Mouse (Mus musculus) megakaryocyte, adult 5-6 weeks (primary cell): Measurements from ENCODE around the gene Scg5. TPM values are rescaled to one million over a fixed set of nuclear protein-coding genes. Genes with fewer than 3 reads are reported as not detected.

Experiments used
- ATAC-seq: 2 replicates; pipeline ENCODE4 v1.8.0; 2016; ENCODE audit warnings: mild to moderate bottlenecking, inconsistent platforms; ENCODE audit not compliant: poor library complexity, severe bottlenecking
- total RNA-seq, 2 experiments: library from RNA; stranded (forward) in 1 of 2; stranded (reverse) in 1 of 2; fragments of 153-499, 151-499 nt in 1 of 2; fragments of 221-1000, 200-1000 nt in 1 of 2; gene quantifications; 2 replicates each; pipeline versions ENCODE4 v1.2.3 to v1.2.4; 2015 to 2017

Scg5 gene
- total RNA-seq (2015) (0.82 and 1.1 TPM in 2 replicates), total RNA-seq (2017) (not detected in 2 replicates)

DNA sequence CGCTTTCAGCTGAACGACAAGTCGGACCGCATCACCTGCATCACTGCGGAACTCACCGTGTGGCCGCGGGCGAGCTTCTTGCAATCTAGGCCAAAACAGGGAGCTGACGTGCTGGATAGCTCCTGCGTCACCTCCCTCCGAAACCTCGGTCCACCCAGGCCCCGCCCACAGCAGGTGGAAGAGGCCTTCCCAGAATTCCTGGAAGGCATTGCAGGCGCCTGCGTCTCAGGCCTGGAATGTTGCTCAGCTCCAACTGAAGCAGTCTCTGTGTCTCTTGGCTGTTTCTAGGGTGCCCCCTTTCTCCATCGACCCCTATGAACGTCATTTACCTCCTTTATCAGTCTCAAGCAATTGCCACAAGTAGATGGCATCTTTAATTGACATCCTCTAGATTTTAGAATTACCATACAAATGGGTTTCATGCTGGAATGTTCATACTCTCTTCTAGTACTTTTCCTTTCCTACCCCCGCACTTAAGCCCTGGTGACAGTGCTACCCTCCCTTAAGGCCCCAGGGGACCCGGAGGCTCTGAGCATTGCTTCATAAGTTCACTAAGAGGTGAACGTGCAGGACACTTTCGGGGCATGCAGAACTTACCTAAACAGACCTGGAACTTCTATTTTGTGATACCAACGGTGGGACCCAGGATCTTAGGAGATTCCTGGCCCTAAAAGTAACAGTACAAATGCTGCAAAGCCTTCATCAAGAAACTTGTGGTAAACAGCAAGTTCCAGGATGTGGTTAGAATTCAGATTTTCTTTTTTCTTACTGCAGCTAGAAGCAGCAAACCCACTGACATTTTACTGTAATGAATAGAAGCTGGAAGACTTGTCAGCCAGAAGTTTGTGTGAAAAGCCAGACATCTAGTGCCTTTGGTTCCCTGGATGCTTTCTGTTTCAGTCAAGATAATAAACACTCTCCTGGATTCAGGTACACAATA lies at the start of gene Scg5:
Gene Scg5, minus strand, starts transcription at position 179 of the 940 bp plus-strand sequence.
- ATAC-seq = peak; percentile 30; the same call in 1 of the 2 replicates

DNA sequence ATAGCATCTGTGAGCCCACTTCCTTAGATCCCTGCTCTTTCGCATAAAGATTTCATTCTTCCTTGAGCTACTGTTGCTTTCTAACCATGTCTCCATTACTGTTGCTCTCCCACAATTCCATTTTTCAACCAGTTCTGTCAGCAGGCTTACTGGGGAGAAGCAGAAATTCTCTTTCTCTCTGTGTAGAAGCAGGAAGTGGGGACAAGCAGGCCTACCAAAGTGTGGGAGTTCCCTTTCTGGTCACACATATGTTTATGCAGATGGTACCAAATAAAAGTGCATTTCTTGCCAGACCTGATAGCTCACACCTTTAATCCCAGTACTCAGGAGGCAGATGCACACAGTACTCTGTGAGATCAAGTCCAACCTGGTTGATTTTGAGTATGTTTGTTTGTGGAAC lies 41.2 kb upstream of the Scg5 start:
- no peak for ATAC-seq

DNA sequence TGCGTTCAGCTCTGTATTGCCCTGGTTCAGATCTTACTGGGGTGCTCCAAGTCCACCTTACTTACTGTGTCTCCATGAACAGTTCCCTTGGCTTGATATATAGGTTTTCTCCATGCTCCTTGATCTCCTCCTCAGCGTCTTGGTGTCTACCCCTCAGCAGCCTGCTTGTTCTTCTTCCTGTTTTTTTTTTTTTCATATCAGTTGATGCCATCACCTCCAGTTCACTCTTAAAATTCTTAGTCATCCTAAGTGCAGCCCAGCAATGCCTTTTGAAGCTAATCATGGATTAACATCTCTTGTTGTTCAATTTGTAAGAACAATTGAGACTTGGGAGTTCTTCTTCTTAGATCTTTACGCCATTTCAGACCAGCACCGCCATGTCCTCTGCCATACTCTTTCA lies 39.5 kb upstream of the Scg5 start:
- no peak for ATAC-seq

DNA sequence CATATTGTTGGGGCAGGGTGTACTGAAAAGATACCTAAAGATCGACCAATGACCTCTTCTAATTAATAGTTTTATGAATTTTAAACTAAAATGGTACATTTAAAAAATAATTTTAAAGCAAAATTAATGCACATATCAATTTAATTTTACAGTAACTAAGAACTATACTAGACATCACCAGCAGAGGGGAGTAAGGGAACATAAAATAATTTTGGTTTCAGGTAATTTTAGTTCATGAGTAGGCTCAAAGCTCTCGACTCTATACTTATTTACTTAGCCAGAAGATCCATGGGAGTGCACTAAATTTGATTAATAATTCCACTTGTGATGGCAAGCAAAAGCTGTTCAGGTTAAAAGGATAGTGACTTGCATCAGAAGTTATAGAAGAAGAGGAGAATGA lies 37.2 kb upstream of the Scg5 start:
- no peak for ATAC-seq

DNA sequence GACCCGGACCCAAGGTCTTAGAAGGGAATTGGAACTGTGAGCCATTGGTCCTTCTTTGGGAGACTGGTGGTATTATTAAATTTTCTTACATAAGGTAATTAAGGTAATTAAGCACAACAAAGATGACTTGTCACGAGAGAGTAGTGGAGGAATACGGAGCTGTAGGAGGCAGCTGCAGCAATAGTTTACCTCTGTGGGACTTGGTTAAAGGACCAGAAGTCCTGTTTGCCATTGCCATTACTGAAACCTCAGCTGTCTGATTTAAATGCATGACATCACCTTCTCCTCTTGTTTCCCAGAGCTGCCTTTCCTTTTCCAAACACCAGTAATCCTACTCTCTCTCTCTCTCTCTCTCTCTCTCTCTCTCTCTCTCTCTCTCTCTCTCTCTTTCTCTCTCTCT lies 20.2 kb upstream of the Scg5 start:
- no peak for ATAC-seq

DNA sequence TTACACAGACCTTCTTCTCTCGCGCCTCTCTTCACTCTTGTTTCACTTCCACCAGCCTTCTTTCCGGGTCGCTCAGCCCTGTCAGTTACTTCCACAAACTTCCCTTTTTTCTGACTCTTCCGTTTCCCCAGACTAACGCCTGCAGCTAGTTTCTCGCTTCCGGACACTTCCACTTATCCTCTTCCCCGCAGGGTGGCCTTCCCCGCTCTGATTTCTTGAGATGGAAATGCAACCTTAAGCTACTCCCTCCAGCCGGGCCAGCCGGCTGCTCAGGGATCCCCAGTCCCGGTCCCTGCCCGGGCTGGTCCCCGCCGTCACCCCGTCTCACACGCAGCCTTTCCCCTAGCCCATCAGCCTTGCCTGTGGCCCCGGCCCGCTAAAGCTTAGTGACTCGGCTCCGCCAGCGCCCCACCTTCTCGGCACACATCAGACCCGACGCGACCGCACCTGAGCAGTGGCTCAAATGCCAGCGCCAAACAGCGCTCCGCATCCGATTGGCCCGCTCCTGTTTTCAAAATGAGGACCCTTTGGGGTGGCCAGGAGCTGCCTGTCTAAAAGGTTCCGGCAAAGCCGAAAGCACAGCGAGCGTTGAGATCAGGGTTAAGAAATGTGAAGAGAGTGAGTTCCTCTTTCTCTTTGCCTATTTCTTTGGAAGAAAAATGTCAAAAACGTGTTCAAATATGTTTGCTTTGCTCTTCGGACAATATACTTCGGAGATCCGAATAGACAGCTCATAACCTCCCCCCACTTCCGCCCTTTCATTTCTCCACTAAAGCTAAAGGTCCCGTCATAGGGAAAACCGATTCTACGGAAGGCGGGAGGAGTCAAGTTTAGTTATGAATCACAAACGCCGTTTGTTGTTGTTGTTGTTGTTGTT lies 19.6 kb upstream of the Scg5 start, which contains the start of gene Arhgap11a:
Gene Arhgap11a, minus strand, starts transcription at position 417 of the 877 bp plus-strand sequence.
- ATAC-seq = peak; percentile 85

DNA sequence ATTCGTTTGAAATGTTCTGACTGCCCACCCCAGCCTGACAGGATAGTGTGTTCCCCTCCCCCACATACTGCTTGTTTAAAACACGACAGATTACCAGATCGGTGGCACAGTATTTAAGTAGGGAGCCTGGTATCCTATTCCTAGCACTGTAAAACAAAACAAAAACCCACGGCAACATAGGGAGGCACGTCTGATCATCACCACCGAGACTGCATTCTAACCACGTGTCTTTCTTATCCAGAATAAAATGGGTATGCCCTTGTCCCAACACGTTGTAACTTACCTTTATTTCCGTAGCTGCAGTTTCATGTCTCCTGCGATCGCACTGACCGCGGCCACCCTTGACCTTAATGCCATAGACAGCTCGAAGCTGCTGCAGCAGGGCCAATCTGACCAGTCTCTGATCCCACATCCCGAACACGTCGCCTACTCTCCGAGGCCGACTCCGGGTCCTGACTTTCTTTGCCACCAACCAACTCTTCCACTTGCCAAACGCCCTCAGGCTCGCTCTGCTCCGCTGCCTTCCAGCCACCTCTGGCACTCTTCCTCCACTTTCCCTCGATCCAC lies 18.8 kb upstream of the Scg5 start:
- ATAC-seq = peak; percentile 28

DNA sequence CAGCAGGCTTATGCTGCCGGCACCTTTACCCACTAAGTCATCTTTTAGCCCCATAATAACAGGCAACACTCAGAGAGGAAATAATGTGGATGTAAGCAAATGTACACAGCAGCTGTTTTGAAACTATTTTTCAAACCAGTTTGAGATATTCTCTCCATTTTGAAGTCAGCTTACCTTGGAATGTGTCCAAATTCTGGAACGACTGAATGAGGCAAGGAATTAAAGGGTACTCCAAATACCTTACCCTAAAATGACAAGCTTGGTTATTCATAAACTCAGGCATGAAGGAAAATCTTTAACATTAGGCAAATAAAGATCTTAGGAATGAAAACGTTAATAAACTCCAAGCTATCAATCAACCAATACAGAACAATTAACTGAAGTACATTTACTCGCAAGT lies 16.2 kb upstream of the Scg5 start:
- no peak for ATAC-seq

DNA sequence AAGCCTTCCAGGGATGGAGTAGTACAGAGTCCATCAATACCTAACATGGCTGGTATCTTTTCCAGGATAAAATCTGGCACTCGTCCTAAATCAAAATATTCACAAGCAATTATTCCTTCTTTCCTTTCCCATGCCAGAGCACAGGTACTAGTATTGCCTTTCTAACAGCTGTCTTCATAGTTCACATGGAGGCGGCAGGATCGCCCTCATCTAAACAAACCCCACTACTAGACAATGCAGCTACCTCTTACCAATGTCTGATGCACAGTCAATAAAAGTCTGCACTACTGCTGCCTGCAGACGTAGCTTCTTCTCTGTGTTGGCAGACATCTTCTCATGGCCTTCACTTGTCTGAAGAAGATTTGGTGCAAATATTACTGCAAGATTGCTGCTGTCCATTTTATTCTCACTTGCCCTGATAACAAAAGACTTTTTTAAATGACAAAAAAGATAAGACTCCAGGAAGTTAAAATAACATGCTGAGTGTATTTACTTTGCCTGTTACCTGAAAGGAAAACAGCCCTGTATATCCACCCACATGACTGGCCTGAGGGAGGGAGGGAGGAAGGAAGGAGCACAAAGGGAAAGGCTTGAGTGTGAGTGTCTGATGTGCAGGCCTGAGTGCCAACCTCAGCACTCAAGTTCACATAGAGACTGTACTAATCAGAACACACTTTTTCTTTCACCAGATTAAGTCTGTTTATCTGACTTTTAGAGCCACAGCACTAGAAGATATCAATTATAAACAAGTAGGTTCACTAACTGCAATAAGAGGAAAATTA lies 12.9 kb upstream of the Scg5 start:
- no peak for ATAC-seq

DNA sequence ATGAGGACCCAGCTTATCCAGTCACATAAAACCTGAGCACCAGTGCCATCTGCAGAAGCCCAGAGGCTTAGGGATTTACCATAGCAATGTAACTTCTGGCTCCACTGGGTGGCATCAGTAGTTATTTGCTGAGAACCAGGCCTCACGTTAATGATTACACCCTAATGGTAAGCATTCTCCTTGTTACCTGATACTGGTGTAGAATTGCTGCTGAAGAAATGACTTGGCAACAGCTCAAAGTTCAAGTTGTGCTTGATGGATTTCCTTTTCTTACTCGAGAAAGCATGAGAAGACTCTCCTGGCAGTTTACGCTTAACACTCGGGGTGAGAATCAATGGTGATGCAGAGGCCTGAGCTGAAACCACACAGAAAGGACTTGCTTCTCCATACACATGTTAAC lies 10.6 kb upstream of the Scg5 start:
- no peak for ATAC-seq

DNA sequence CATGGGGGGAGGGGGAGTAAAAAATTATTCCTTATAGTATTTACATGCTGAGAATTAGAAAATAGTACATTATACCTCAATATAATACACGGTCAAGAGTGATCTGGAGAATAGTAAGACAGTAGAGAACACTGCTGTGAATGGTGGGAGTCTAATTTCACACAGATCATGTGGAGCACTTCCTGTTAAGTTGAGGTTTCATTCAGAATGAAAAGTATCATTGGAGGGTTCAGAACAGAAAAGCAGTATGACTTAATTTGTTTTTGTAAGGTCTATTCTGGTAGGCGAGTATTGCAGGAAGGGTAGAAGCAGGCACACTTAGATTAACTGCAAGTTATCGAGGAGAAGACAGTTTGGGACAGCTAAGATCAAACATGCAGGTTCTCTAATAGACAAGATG lies 6.3 kb upstream of the Scg5 start:
- ATAC-seq = no peak

DNA sequence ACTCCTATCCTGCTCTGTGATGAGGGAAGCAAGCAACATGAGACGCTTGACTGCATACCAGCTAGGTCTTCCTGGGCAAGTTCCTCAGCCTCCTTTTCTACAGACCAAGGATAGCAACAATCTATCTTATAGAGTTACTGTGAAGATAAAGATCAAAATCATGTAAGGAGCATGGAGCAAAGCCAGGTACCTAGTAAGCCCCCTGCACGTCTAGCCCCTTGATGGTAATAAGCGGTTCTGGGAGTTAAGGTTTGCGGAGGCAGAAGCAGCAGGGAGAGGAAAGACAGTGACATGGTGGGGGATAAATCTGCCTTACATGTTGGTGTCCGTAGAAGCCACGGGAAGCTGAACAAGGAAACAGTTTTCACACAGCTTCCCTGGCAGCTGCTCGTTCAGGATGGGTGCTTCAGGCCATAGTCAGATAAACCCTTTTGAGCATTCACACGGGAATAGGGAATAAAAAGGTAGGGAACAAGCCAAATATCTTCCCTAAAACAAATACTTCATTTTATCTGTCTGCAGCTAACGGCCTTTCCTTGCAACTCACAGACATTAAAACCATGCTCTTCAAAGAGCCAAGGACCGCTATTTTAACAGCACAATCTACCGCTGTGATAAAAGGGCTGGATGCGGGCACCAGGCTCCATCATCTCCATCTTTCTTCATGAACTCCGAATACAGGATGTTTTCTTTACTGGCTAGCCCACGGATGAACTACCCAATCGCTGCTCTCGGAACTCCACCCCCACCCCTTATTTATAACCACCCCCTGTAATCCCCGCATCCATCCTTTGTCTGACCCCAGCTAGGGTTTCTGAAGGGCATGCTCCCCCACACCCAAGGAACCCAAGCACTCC lies 607 bp downstream of the Scg5 start:
- ATAC-seq = no peak

DNA sequence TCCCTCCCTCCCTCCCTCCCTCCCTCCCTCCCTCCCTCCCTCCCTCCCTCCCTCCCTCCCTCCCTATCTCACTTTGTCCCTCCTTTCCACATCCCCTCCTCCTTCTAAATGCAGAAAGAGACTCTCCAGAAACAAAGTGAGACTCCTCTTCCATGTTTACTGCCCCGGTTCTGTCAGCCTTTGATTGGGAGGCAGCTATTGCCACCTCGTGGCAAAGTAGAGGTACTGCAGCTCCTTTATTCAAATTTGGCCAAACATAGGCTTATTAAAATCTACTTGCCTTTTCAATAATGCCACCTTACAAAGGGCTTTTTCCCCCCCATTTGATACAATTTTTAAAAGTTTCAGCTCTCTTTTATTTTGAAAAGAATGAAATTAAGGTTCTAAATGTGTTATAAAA lies 5.0 kb downstream of the Scg5 start:
- ATAC-seq = peak; percentile 71

DNA sequence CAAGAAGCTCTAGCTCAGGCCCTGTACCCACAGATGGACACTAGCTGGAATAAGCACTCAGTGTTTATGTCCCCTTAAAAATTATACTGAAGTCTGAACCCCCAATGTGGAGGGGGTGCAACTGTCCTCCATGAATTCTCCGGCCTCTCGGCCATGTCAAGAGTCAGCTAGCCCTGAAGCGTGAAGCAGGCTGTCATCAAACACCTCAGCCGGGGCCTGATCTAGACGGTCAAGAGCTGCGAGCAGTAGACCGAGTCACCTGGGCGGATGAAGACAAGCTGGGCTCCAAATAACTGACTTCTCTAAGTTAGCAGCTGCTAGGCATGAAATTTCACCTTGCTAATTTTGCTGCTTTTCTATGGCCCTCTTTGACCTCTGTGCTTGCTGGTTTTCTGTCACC lies 6.6 kb downstream of the Scg5 start:
- no peak for ATAC-seq

DNA sequence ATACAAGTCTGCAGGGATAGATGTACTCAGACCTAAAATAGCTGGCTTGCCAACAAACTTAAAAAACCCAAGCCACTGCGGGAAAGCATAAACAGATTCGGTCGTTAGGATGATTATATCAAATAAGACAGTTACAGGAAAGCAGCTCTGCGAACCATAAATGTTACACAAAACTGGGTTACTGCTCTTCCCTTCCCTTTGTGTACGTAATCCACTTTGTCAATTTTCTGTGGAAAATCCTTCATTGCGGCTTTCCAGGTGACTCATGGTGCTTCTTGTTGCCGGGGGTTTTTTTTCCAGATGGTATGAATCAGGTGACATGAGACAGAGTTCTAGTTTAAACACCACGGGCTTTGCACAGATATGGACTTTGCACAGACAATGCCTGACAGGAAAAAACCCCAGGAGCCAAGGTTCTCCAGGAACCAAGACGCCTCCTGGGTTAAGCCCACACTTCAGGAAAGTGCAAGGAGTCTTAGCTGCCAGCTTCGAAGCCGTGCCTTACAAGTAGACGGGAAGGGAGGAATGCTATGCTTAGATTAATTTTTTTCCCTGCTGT lies 7.7 kb downstream of the Scg5 start:
- no peak for ATAC-seq

DNA sequence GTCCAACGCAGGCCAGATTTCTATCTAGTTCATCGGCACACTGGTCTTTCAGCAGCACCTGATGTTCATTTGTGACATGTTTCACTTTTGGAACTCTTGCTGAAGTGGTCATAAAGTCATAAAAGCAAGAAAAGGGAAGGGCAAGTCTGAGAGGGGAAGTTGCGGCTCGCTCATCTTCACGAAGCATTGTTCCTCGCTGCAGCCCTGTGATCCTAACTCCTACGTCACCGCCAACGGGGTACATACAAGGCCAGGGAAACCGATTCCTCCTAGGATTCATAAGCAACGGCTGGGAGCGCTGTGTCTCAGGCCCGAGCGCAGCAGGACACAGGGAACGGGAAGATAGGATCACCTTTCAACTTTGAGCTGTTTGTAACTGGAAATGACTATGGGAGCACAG lies 8.8 kb downstream of the Scg5 start:
- peak; percentile 90 for ATAC-seq

DNA sequence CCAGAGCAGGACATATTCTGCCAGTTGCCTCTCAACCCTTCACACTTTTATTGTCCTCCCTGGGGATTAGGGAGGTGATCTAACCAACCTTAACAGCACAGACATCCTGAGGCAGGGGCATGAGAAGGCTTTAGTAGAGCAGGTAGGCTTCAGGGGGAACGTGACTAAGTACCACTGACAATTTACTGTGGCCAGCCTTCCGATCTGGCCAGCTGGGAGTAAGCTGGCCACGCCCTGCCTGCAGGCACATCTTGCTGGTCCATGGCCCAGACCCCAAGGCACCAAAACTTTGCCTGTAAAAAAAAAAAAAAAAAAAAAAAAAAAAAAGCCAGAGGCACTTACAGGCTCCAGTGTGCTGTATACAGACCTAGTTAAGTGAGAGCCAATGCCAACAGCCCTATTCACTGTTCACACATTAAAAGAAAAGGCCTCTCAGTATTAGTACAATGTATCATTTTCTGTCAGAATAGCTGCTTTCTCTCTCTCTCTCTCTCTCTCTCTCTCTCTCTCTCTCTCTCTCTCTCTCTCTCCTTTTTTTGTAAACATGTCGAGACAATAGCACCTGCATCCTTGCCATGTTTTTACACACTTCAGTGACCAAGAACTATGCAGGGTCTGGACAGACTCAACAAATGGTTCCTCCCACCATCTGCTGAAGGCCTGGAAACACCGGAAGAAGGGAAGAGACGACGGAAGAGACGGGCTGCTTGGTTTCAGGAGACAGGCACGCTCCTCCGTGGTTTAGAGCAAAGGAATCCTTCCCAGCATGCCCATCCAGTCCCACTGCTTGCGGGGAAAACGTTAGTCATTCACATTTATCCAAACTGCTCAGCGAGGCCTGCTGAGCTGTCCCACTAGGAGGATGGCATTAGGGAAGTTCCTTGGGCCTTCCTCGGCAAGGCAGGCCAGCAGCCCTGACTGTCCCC lies 11.0 kb downstream of the Scg5 start:
- no peak for ATAC-seq

DNA sequence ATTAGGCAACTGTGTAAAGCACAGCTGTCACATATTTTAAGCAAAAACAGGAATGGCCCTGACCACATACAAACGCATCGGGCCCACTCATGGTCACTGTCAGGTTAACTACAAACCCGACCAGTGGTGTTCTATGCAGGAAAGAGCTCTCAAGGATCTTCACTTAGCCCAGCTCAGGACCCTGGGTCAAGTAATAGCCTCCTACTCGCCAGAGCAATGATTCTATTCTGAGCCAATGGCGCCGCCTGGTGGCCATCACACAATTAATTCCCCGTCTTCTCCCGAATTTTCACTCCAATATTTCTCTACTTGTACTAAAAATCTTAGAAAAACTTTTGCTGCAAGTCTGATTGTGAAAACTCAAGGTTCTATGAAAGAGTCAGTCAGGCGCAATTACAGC lies 21.3 kb downstream of the Scg5 start:
- ATAC-seq = no peak
